Mouse (Mus musculus): ENCODE measurements around the gene Ncapd2.

GRCm38 (mm10) chr6:125186203-125186602, 5.3 kb downstream of the Ncapd2 start:
- TF ChIP-seq ETS1 (conservative IDR thresholded peaks at IDR 0.05; ENCODE audit: low read depth, low read length) (no peak), MXI1 (IDR thresholded peaks at IDR 0.05; ENCODE audit: low read depth, low read length) (no peak), BHLHE40 (IDR thresholded peaks at IDR 0.05; ENCODE audit: low read depth, low read length) (no peak), POLR2A (IDR thresholded peaks at IDR 0.05; ENCODE audit: low read depth, low read length) (no peak), CTCF (conservative IDR thresholded peaks at IDR 0.05 in 1 of 2, IDR thresholded peaks at IDR 0.05 in 1 of 2; ENCODE audit: low read depth in 2 of 2, low read length in 2 of 2) (no peak), CHD1 (IDR thresholded peaks at IDR 0.05; ENCODE audit: low read depth, low read length) (no peak), SMC3 (IDR thresholded peaks at IDR 0.05; ENCODE audit: low read depth, low read length) (no peak), EP300 (IDR thresholded peaks at IDR 0.05; ENCODE audit: low read length) (no peak), UBTF (IDR thresholded peaks at IDR 0.05; ENCODE audit: low read depth, low read length) (no peak), MEF2A (IDR thresholded peaks at IDR 0.05; ENCODE audit: borderline replicate concordance, low read depth, low read length) (no peak), MYC (IDR thresholded peaks at IDR 0.05; ENCODE audit: low read depth, low read length) (no peak)

Measured in CH12.LX (cell line).